Mouse (Mus musculus): ENCODE results near the gene Rad9b. TPM values are rescaled to one million over a fixed set of nuclear protein-coding genes. Genes with fewer than 3 reads are reported as not detected.

Rad9b gene
- total and polyA plus RNA-seq, 2 experiments from 2014 or later, result 14.6 to 20.0 TPM

DNA sequence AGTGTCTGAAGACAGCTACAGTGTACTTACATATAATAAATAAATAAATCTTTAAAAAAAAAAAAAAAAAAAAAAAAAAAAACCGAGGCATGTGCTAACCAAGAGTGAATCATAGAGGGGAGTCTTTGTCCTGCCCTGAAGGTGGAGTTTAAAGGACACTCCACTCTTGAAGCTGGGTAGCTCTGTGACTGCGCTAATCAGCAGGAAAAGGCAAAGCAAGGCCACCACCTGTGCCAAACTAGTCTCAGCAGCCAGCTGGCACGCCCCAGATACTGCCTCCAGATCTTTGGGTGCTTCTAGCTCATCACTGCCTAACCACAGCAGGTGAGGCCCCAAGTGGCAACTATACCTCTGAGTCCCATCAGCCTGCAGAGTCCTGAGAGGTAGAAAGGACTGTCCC lies 19.4 kb downstream of the Rad9b start:
- H3K4me2 ChIP-seq (ENCODE audit: low read depth), result no peak overlapping the region
- H3K36me3 ChIP-seq (ENCODE audit: insufficient read depth), result no peaks in the 10 kb centered on the region
- H3K9ac ChIP-seq, result no peak overlapping the region
- DNase-seq (no peak), ATAC-seq (no peak)
- no peaks in the 10 kb centered on the region for H3K9me3 ChIP-seq (ENCODE audit: low read length)
- no peaks in the 10 kb centered on the region for H3K27me3 ChIP-seq (ENCODE audit: insufficient read depth, low read length)
- no peak overlapping the region for H3K27ac ChIP-seq (ENCODE audit: low read depth, low read length)
- no peak for TF ChIP-seq CTCF (IDR thresholded peaks at IDR 0.05; ENCODE audit: low read depth)
- WGBS, result 70% methylated on average over 3 of the region's 3 CpGs
- no peak overlapping the region for H3K4me3 ChIP-seq (ENCODE audit: low read depth, low read length)
- H3K4me1 ChIP-seq (ENCODE audit: insufficient read depth), result no peaks in the 10 kb centered on the region

DNA sequence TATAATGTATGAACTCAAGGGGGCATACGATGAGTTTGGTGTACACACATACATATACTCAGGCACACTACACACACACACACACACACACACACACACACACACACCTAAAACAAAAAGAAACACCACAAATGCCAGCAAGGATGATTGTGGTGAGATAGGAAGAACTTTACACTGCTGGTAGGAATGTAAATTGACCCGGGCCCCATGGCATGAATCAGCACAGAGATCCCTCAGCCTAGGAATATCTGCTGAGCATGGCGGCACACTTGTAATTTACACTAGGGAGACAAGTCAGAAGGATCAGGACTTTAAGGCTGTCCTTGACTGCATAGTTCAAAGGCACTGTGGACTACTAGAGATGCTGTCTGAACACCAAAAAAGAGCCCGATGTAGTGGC lies 23.8 kb downstream of the Rad9b start:
- Histone ChIP-seq H3K36me3 (ENCODE audit: insufficient read depth) (peaks cover 10% of the 10 kb centered on the region), H3K4me1 (ENCODE audit: insufficient read depth) (0 out of 2 replicates have a peak, but pooled peaks cover 3% of the 10 kb centered on the region), H3K27ac (ENCODE audit: low read depth, low read length) (no peak overlapping the region), H3K9me3 (ENCODE audit: low read length) (no peaks in the 10 kb centered on the region), H3K4me2 (ENCODE audit: low read depth) (no peak overlapping the region), H3K9ac (no peak overlapping the region), H3K4me3 (ENCODE audit: low read depth, low read length) (no peak overlapping the region), H3K27me3 (ENCODE audit: insufficient read depth, low read length) (no peaks in the 10 kb centered on the region)
- ATAC-seq, result no peak
- DNase-seq, result no peak
- WGBS, result 88% methylated on average over 4 of the region's 4 CpGs
- TF ChIP-seq CTCF (IDR thresholded peaks at IDR 0.05; ENCODE audit: low read depth), result no peak

DNA sequence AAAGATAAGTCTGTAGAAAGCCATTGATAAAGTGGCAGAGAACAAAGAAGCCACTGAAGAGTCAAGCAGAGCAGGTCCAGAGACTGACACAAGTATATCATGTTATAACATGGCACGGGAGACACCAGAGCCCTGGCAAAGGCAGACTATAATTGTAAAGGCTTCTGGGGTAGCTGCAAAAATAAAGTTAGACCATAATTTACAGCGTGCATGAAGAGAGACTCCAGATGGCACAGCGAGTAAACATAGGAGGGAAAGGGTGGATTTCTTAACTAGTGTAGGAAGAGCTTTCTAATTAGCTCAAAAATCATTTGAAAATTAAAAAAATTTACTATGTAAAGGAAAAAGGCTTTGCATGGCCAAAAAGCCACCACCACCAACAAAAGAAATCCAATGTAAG lies 26.8 kb downstream of the Rad9b start:
- no peaks in the 10 kb centered on the region for H3K27me3 ChIP-seq (ENCODE audit: insufficient read depth, low read length)
- H3K27ac ChIP-seq (ENCODE audit: low read depth, low read length), result peak overlapping the region; percentile 74
- H3K9ac ChIP-seq, result no peak overlapping the region
- WGBS, result 63% methylated on average over 3 of the region's 3 CpGs
- ATAC-seq (peak; percentile 60), DNase-seq (peak; percentile 25)
- H3K4me2 ChIP-seq (ENCODE audit: low read depth), result no peak overlapping the region
- no peaks in the 10 kb centered on the region for H3K9me3 ChIP-seq (ENCODE audit: low read length)
- no peak for TF ChIP-seq CTCF (IDR thresholded peaks at IDR 0.05; ENCODE audit: low read depth)
- H3K4me1 ChIP-seq (ENCODE audit: insufficient read depth), result 0 out of 2 replicates have a peak, but pooled peaks cover 3% of the 10 kb centered on the region
- no peak overlapping the region for H3K4me3 ChIP-seq (ENCODE audit: low read depth, low read length)
- H3K36me3 ChIP-seq (ENCODE audit: insufficient read depth), result peaks cover 16% of the 10 kb centered on the region

DNA sequence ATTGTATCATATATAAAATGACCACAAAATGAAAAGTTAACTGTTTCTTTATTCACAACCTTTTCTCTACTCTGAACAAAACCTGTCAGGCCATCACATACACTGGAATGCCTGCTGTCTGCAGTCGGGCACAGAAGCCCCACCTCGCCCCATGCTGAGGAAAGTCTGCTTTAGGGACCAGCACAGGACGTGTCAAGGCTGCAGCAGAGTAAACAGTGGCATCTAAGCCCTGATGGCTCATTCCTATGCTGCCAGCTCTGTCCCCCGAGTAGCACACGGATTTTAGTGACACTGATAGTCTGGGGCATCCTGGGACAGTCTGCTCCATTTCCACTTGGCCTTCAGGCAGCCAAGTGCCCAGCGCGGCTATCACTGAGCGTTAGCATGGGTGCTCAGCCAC lies 28.6 kb downstream of the Rad9b start:
- Histone ChIP-seq H3K27ac (ENCODE audit: low read depth, low read length) (no peak overlapping the region), H3K4me1 (ENCODE audit: insufficient read depth) (0 out of 2 replicates have a peak, but pooled peaks cover 3% of the 10 kb centered on the region), H3K36me3 (ENCODE audit: insufficient read depth) (peaks cover 19% of the 10 kb centered on the region), H3K27me3 (ENCODE audit: insufficient read depth, low read length) (no peaks in the 10 kb centered on the region), H3K9ac (no peak overlapping the region), H3K9me3 (ENCODE audit: low read length) (no peaks in the 10 kb centered on the region), H3K4me2 (ENCODE audit: low read depth) (no peak overlapping the region), H3K4me3 (ENCODE audit: low read depth, low read length) (no peak overlapping the region)
- ATAC-seq (no peak; the same call in 1 of the 2 replicates), DNase-seq (no peak)
- TF ChIP-seq CTCF (IDR thresholded peaks at IDR 0.05; ENCODE audit: low read depth), result no peak
- WGBS, result 86% methylated on average over 8 of the region's 8 CpGs

DNA sequence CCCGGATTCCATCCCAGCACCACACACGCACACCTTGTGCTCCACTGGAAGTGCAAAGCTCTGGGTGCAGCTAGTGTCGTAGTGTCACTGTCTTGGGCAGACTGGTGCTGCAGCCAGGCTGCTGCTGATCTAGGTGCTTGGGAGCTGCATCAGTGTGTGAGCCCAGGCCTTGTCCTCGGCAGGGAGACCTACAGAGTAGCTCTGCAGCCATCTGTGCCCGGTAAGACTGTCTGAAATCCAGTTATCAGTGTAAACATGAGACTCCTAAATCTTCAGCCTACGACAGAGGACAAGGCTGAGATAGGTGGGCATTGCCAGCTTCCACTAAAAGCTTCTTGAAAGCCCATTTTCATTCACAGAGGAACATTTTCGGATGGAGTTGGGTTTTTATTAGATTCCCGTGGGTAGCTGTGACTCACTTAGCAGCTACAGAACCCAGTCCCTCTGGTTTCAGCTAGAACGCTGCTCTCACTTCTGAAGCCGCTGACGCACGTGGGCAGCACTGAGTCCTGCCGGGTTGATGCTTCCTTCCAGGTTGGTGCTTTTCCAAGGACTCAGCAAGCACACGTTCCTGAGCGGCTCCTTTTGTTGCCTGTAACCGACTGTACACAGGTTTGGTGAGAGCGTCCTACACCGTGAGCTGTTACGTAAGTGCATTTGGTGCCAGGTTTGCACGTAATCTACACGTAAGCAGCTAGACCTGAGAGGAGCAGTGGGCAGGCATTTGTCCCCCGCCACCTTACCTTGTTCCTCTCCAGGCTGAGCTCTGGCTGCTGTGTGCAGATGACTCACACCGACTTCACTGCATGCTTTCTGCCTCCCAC lies 29.2 kb downstream of the Rad9b start:
- 86% methylated on average over 23 of the region's 23 CpGs for WGBS
- H3K4me1 ChIP-seq (ENCODE audit: insufficient read depth), result 0 out of 2 replicates have a peak, but pooled peaks cover 3% of the 10 kb centered on the region

DNA sequence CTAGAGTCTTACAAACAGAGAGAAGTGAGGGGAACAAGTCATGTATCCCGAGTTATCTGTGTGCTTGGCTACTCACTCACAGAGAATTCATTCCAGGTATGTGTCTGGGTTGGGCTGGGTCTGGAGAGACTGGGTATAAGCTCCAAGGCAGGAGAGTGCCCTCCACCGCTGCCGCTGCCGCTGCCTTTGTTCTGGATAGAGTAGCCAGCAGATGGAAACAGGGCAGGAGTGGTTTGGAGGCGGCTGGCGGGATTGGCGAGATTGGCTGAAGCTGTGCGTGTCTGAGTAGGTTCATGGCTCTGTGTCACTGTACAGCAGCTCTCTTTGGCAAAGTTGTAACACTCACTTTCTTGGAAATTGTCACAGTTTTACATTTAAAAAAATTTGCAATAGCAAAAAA lies 30.5 kb downstream of the Rad9b start:
- no peak overlapping the region for H3K9ac ChIP-seq
- no peak overlapping the region for H3K4me2 ChIP-seq (ENCODE audit: low read depth)
- 0 out of 2 replicates have a peak, but pooled peaks cover 3% of the 10 kb centered on the region for H3K4me1 ChIP-seq (ENCODE audit: insufficient read depth)
- peaks cover 24% of the 10 kb centered on the region for H3K36me3 ChIP-seq (ENCODE audit: insufficient read depth)
- DNase-seq (no peak), ATAC-seq (no peak)
- no peak overlapping the region for H3K27ac ChIP-seq (ENCODE audit: low read depth, low read length)
- H3K4me3 ChIP-seq (ENCODE audit: low read depth, low read length), result no peak overlapping the region
- WGBS, result 52% methylated on average over 8 of the region's 8 CpGs
- no peaks in the 10 kb centered on the region for H3K27me3 ChIP-seq (ENCODE audit: insufficient read depth, low read length)
- TF ChIP-seq CTCF (IDR thresholded peaks at IDR 0.05; ENCODE audit: low read depth), result no peak
- no peaks in the 10 kb centered on the region for H3K9me3 ChIP-seq (ENCODE audit: low read length)

More for the DNA sequence above, 29.2 kb downstream of the Rad9b start:
- H3K27me3 ChIP-seq (ENCODE audit: insufficient read depth, low read length), result no peaks in the 10 kb centered on the region
- no peak for ATAC-seq
- H3K9me3 ChIP-seq (ENCODE audit: low read length), result no peaks in the 10 kb centered on the region
- peaks cover 23% of the 10 kb centered on the region for H3K36me3 ChIP-seq (ENCODE audit: insufficient read depth)
- H3K4me3 ChIP-seq (ENCODE audit: low read depth, low read length), result no peak overlapping the region
- H3K4me2 ChIP-seq (ENCODE audit: low read depth), result no peak overlapping the region
- H3K9ac ChIP-seq, result no peak overlapping the region
- no peak overlapping the region for H3K27ac ChIP-seq (ENCODE audit: low read depth, low read length)
- DNase-seq, result peak; percentile 22
- no peak for TF ChIP-seq CTCF (IDR thresholded peaks at IDR 0.05; ENCODE audit: low read depth)

DNA sequence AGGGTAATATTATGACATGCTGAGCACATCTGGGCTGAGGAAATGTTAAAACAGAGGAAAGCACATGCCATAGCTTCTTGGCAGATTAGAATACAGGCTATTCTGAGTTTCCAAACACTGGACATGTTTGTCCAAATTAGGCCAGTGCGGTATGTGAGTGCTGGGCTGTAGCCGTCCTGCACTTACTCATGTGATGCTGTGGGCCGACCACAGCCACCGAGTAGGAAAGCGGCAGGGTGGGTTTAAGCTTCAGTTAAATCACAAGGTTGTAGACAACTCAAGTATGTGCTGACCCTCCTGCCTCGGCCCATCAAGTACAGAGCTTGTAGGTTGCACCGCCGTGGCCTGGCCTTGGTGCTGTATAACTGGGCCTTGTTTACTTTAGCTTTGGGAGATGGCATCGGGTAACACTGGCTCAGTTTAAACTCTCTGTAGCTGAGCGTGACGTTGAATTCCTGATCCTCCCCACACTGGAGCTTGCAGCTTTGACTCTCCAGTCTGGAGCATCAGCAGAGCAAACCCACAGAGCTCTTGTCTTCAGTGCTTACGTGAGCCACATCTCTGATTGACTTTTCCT lies 33.7 kb downstream of the Rad9b start:
- ATAC-seq, result no peak
- DNase-seq, result no peak
- no peak overlapping the region for H3K4me3 ChIP-seq (ENCODE audit: low read depth, low read length)
- H3K27me3 ChIP-seq (ENCODE audit: insufficient read depth, low read length), result no peaks in the 10 kb centered on the region
- H3K27ac ChIP-seq (ENCODE audit: low read depth, low read length), result no peak overlapping the region
- H3K36me3 ChIP-seq (ENCODE audit: insufficient read depth), result peaks cover 24% of the 10 kb centered on the region
- H3K4me1 ChIP-seq (ENCODE audit: insufficient read depth), result no peaks in the 10 kb centered on the region
- H3K9ac ChIP-seq, result no peak overlapping the region
- TF ChIP-seq CTCF (IDR thresholded peaks at IDR 0.05; ENCODE audit: low read depth), result no peak
- no peak overlapping the region for H3K4me2 ChIP-seq (ENCODE audit: low read depth)
- WGBS, result 87% methylated on average over 12 of the region's 12 CpGs
- no peaks in the 10 kb centered on the region for H3K9me3 ChIP-seq (ENCODE audit: low read length)

Measured in forebrain, postnatal 0 days (tissue).